Mouse (Mus musculus) adrenal gland, adult 18-20 months (tissue): ENCODE data around the gene Slc4a1ap. TPM values are rescaled to one million over a fixed set of nuclear protein-coding genes. Genes with fewer than 3 reads are reported as not detected.
"Not testable (repeated sequence)": the region's sequence is repeated elsewhere in the genome, so short reads cannot be mapped to it uniquely, and the experiment has no call there.

Source experiments
- DNase-seq, 2 experiments: peaks; one replicate each; pipeline ENCODE4 v3.0.0; 2021 to 2022; ENCODE audit warnings: low spot score in 2 of 2
- total RNA-seq, 2 experiments: library from RNA; stranded (reverse); gene quantifications; 1 replicate in 1 of 2; 2 replicates in 1 of 2; pipeline ENCODE4 v1.2.3; 2021

Slc4a1ap gene
- total RNA-seq, 2 experiments from 2014 or later: 23.4 to 31.4 TPM

DNA sequence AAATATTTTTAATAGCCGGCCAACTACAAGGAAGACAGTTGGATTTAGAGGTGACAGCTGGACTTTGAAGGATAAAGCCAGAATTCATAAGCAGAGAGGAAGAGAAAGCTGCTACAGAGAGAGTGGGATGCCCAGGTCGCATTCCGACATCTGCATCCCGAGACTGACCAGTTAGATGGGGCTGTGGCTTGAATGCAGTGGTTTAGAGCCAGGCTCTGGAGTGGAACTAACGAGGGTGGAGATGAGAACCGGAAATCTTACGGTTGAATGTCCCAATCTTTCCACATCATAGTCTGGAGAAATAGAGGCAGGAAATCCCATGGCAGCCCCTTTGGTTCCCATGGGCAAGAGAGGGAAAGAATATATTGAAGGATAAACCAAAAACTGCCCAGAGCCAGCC, 39.2 kb downstream of the Slc4a1ap start:
- DNase-seq: no peak

DNA sequence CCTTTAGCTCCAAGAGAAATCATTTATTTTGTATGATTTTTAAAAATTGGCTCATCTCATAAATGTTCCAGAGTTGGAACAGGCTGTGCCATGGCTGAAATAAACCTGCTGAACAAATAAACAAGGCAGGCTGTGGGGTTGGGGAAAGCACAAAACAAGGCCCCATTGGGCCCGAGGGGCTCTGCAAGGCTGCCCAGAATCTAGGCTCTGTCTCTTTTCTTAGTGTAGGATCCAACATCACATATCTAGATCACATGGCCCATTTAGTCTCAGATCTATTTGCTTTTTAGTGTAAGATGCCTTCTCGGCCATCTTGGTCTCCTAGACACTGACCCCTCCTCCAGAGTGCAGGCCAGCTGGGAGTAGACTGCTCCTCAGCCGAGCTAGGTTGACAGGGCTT, 39.7 kb downstream of the Slc4a1ap start:
- no peak for DNase-seq

DNA sequence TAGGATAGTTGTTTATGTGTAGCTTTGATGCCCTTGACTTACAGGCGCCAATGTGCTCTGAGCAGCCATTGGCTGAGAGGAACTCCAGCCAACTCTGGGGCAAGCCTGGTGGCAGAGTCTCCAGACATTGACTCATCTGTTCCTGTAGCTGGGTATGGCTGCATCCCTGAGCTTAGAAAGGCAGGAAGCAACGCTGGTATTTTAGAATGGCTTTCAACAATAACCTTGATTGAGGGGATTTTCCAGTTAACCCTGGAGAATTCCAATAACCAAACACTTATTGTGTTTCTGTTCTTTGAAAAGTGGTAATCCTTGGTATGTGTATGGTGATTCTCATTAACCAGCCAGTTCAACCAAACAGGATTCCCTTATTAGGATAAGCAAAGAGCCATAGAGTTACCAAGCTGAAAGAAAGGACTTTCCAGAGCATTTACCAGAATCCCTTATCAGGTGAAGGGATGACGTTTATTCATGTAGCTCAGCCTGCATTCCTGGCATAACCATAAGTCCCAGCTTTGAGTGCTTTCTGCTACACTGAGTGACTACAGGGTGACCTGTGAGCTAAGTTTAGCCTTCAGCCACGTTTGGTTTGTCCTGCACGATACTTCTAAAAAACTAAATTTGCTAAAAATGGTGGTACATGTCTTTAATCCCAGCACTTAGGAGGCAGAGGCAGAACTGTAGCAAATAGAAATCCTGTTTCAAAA, 41.3 kb downstream of the Slc4a1ap start:
- no peak for DNase-seq

DNA sequence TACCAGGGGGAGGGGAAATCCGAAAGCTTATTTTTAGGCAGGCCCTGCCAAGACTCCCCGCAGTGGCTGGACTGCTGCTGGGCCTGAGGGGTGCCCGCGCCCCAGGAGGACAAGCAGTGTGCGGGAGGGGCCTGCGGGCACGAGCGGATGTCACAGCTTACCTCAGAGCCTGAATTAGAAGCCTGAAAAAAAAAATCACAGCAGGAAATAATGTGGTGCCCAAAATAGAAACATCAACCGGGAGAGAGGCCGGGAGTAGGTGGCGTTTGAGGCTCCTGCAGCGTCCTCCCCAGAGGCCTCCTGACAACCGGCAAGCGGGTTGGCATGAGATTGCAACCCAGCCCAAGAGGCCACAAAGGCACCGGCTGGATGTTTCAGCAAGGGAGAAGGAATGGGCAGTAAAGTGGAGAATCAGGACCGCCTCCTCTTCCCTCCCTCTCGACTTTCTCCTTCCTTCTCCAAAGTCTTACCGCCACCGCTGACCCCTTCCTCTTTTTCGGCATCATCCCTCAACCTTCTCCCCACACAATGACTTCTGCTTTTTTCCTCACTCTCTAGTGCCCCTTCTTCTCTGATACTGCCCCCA, 44.3 kb downstream of the Slc4a1ap start:
- peak; percentile 44 to 51 for DNase-seq

DNA sequence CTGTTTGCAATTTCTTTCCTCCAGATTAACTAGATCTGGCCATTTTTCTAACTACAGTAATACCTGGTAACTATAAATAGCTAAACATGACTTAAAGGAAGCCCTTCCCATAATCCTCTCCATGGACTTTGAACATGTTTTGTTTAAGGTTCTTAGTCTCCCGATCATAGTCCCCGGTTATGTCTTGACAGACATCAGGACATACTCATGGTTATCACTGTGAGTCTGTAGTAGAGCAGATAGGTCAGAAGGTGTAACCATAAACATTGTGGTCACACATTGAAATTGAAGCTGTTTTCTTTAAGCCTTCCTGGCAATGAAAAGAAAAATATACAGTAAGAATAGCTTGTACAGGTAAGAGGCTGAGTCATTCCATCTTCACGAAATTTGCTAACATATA, 46.9 kb downstream of the Slc4a1ap start:
- no peak for DNase-seq

DNA sequence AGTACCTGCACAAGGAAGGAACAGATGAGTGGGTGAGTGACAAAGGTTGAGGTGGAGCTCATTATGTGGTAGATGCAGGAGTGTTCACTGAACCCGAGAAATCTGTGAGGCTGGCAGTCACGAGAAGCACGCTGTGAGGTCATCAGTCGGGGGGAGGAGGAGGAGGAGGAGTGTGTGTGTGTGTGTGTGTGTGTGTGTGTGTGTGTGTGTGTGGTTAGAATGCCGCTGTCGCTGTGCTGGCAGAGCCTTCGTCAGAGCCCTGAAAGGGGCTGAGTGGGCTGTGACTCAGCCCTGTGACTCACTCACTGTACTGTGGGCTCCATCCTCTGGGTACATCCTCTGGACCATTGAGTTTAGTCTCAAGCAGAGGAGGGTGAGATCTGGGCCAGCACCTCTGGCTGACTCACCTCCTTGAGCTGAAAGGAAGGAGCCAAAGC, 49.8 kb downstream of the Slc4a1ap start:
- peak; percentile 56 to 68 for DNase-seq

DNA sequence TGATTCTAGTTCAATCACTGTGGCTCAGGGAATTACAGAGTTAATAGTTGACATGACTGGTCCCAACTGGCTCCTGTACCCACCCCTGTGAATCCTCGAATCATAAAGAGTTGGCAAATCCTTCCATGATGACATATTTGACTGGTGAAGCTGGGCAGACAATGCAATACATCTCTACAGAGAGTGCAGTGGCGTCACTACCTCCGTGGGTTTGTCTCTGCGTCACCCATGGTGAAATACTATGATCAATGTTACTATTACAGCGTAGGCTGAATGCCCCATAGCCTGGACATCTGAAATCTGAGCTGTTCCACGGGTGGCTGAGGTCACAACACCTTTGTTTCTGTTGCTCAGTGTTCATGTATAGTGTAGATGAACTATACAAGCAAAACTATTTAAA, 54.5 kb downstream of the Slc4a1ap start:
- DNase-seq: no peak

DNA sequence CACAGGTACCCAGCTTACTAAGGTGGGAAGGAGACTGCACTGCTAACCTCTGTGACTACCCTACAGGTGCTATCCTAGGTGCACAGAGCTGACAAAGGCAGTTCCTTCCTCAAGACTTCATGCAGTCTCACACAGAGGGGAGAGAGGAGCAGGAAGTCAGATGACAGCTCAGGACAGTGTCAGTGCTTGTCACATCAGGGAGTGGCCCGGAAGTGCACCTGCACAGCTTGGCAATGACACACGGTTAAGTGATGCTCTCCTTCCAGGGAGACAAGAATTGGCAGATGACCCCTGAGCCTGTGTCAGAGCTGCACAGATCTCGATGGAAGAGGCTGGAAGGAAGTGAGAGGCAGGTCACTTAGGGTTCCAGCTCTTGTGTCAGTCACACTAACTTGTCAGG, 55.1 kb downstream of the Slc4a1ap start:
- no peak for DNase-seq

DNA sequence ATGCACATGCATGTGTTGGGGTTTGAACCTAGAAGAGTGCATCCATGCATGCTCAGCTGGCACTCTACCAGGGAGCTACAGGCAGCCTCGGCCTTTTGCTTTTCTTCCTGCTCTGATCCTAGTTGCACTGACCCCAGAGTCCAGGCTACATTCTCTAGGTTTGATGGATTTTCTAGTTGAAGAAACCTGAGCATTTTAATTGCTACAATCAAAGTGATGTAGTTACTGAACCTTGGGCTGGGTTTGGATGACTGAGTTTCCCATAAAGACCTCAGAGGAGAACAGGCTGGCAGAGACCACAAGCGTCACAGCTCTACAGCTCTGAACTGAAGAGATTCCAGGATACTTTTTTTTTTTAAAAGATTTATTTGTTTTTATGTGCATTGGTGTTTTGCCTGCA, 56.5 kb downstream of the Slc4a1ap start:
- DNase-seq: no peak

DNA sequence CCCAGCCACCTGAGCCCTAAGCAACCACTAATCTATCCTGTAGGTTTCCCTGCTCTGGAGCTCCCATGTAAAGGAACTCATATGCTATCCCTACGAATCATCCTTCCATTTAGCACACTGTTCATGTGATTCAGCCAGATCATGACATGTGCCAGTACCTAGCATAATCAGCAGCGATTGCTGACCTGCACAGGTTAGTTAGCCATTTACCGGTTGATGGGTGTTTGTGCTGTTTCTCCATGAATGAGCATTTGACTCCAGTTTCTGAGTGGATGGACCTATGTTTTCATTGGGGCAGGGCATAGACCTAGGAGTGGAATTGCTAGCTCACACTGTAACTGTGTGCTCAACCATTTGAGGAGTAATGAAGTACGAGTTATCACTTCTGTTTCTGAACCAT, 58.7 kb downstream of the Slc4a1ap start:
- DNase-seq: no peak

DNA sequence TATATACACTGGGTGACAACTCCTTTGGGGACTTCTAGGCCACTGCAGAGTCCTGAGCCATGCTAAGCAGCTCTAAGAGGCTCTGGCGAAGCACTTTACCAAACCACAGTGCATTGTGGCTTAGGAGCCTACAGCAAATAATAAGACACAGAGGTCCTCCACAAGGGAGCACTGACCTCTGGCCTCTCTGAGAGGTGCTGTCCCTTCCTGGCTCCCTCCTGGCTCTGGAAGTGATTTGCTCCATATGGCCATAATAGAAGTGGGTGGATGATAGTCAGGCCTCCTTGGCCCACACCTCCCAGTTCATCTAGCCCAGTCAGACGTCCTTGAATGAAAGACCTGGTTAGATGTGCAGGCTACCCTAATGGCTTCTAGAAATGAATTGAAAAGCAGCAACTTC, 61.2 kb downstream of the Slc4a1ap start:
- no peak for DNase-seq

DNA sequence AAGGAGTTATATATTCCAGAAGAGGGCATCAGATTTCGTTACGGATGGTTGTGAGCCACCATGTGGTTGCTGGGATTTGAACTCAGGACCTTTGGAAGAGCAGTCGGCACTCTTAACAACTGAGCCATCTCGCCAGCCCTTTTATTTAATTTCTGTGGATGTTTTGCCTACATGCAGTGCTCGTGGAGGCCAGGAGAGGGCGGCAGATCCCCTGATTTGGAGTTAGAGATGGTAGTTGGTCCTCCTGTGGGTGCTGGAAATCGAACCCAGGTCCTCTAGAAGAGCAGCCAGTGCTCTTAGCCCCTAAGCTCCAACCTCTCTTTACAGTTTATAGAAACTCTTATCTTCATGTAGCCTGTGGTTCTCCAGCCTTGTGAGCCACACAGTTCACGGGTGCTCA, 61.9 kb downstream of the Slc4a1ap start:
- not testable (repeated sequence) for DNase-seq

DNA sequence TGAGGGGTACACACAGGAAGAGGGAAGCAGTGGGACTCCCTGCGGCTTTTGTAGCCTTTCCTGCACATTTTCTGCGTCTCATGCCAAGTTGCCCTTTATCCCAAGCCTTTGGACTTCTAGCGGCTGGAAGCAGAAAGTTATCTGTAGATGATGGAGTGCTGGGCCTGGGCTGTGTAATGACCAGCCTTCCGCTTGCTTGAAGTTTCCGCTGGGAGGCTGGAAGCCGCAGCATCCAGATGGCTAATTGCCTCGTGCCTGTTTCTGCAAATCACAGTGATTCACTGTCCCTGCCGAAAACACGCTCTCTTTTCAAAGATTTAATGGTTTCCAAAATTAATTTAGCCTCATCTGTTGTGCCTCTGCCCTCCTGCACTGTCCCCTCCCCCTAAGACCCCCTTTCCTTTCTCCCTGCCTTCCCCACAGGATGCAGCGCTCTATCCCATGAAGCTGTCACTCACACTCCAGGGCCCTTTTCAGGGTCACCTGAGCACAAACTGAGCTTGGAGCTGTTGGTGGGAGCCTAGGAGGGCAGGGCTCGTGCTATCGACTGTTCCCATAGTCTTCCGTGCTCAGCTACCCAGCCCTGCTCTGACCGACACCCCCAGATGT, 63.0 kb downstream of the Slc4a1ap start:
- DNase-seq: no peak

DNA sequence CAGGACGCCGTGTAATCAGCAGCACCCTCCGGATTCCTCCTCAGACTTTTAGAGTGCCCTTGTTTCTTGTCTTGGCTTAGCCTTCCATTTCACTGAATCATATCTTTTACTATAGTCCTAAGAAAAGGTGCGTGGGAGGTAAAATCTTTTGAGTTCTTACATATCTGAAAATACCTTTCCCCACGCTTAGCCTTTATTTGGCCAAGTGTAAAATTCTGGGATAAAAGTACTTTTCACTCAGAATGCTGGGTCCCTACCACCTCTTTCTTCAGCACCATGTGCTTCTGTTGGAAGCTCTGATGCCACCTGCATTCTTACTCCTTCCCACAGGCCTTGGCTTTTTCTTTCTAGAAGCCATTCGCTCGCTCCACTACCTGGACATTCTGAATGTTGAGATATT, 64.3 kb downstream of the Slc4a1ap start:
- no peak for DNase-seq

DNA sequence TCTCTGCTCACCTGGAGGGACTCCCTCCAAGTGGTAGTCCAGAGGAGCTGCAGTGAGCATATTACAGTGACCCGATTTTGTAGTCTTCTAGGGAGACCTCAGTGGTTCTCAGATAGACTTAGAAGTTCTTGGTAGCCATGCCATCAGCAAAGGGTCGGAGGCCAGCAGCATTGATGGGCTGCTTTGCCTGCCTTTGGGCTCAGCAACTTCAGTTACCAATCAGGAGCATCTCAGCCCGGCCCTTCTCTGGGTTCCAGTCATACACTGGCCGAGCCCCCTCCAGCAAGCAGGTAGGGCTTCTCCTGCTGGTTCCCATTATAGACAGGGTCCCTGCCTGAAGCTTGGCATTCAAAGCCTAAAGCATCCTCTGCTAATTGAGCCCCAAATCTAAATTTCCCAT, 69.1 kb downstream of the Slc4a1ap start:
- DNase-seq: no peak

DNA sequence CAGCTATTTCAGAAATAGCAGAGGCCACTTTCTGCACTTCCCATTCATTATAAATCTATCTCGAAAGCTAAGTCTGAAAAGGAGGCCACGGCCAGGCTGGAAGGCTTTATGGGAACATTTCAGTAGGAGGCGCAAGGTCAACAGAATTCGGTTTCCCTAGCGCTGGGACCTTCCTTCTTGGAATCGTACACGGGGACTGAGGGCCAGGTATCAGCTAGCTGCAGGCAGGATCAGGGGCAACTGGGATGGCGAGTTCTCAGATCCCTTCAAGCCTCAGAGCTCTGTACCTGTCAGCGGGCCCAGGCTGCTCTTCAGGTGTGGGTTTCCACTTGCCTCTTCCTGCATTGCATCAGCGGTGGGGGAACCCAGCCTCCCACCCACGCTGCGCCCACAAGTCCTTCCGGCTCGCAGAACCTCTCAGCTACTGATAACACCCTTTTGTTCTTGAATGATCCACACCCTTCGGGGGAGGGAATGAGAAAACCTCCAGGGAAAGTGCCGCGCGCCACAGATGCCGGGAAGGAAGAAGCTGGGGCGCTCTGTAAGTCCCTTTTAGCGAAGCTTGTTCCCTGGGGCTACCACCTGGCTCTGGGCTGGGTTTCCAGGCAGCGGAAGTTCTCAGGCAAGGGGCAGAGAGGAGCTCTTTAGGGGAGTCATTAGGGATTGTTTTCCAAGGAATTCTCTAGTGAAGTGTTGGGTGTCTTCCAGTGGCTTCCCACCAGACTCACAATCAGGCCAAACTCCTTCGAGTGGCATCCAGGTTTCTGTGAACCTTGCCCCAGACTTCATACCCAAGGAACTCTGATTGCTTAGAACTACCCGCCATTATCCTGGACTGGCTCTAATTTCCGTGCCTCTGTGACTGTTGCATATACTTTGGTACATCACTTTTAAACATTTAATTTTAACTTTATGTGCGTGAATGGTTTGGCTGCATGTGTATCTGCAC, 70.0 kb downstream of the Slc4a1ap start, which contains the start of gene Mrpl33:
Gene Mrpl33 (plus strand): TSS at position 455 of the 949 bp plus-strand sequence.
- DNase-seq: peak; percentile 39 to 55

DNA sequence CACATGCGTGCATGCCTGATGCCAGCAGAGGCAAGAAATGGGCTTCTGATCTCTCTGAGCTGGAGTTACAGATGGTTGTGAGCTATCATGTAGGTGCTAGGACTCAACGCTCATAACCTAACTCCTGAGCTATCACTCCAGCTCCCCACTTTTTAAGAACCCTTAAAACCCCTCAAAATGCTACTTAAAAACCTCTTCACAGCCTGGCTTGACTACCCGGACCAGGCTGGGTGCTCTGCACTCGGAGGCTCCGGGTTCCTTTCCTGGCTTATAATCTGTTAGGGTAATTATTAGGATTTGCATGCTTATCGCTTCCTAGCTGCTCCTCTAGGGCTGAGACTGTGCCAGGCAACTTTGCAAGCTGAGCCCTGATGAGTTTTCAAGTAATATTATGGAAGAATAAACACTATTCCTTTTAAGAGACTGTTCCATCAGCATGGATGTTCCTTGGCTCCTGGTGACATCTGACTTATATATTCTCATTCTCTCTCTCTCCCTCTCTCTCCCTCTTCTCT, 70.7 kb downstream of the Slc4a1ap start:
- DNase-seq: no peak

DNA sequence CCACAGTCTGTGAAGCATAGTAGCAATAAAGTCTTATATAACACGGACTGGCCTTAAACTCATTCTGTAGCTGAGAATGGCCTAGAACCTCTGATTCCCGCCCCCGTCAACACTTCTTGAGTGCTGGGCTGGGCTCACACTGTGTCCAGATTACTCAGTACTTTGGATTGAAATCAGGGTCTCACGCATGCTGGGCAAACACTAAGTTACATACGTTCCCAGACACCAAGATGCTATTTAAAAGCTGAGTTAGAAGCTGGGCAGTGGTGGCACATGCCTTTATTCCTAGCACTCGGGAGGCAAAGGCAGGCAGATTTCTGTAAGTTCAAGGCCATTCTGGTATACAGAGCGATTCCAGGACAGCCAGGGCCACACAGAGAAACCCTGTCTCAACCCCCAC, 71.3 kb downstream of the Slc4a1ap start:
- no peak for DNase-seq

DNA sequence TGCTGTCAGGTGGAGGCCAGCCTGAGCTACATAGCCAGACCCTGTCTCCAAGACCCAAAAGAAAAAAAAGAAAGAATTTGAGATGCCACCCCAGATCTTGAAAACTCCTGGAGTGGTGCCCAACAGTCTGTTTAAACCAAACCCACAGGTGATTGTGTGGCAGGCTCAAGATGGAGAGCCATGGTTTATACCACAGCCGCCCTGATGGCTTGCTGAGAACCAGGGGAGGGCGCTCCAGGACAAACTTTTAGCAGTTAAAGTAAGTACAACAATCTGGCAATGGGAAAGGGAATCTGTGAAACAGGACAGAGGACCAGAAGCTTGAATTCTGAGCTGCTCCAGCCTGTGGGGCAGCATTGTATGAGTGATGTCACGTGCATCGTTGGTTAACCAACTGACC, 71.8 kb downstream of the Slc4a1ap start:
- DNase-seq: peak; percentile 48 to 53

DNA sequence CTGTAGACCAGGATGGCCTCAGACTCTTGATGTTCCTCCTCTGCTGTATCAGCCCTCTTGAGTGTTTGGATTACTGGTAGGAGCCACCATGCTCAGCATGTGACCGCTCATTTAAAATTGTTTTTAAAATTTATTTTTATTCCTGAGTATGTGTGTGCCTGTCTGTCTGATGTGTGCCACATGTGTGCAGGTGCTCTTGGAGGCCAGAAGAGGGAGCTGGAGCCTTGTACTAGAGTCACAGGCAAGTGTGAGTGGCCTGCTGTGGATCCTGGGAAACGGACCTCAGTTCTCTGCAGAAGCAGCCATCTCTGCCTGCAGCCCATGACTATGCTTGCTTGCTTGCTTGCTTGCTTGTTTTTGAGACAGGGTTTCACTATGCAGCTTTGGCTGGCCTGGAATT, 72.4 kb downstream of the Slc4a1ap start:
- no peak for DNase-seq

DNA sequence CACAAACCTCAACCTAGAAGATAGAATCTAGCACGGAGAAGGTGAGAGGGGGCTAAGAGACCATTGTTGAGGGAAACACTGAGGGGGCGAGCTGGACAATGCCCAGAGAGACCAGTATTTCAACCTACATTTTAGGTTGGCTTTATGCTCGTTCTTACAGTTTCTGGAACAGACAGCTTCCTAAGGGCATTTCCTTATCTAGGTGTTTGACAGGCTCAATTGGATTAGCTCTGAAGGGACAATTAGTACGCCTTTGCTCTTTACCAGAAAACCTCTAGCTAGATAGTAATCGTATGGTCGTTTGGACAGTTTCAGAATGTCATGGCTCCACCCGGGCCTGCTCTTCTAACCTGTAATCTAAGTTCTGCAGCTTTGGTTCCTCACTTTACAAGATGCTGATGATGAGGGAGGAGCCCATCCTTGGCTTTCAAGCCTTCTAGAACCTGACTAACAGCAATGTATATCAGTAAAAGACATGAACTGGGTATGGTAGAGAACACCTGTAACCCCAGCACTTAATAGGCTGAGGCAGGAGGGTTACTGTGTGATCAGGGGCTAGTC, 74.4 kb downstream of the Slc4a1ap start:
- no peak for DNase-seq
